In the genomic region with DNA sequence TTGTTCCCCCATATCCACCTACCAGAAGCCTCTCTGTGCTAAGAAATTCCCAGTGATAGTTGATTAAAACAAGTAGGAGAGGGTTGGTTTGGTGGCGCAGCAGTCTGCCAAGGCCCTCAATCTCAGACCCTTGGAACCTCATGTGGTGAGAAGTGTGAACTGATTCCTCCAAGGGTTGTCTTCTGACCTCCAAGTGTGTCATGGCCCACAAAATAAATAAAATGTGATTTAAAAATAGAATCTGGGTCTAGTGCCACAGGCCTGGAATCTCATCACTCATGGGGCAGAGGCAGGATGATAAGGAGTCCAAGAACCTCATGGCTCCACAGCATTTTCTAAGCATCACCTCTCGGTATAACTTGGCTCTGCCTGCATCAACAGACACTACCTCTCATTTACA, we compare ENCODE assay signal across 23 mouse cellular contexts. TPM values are rescaled to one million over a fixed set of nuclear protein-coding genes. Genes with fewer than 3 reads are reported as not detected.
DNase-seq lines count a peak whose midpoint lies in the region; ATAC-seq and TF ChIP-seq lines count a peak whose summit lies in the region.
"Had no signal": no experiment of that assay in that cellular context is flagged by ENCODE, and none has a peak within 500 bp of the region (broad histone marks: within the 10 kb centered on the region; RNA-seq: fewer than 3 reads in every experiment).

No protein-coding gene starts in this region.

- H3K9ac ChIP-seq in heart, embryonic 11.5 days (ENCODE audit: low read depth, low read length): no peak overlapping the region
- no peak overlapping the region for H3K9ac ChIP-seq in heart, embryonic 16.5 days (ENCODE audit: low read length)
- H3K9ac ChIP-seq: embryonic facial prominence, embryonic 12.5 days; embryonic facial prominence, embryonic 15.5 days; forebrain, postnatal 0 days; hindbrain, embryonic 12.5 days; hindbrain, embryonic 15.5 days had no signal

- WGBS in heart, embryonic 11.5 days (ENCODE audit: insufficient replicate concordance): 50% methylated on average over 2 of the region's 2 CpGs
- 55% methylated on average over 2 of the region's 2 CpGs for WGBS in heart, embryonic 10.5 days
- WGBS in heart, embryonic 16.5 days: 44% methylated on average over 2 of the region's 2 CpGs

- H3K4me3 ChIP-seq in heart, embryonic 11.5 days (ENCODE audit: low read depth, low read length): no peak overlapping the region
- no peak overlapping the region for H3K4me3 ChIP-seq in heart, embryonic 10.5 days
- H3K4me3 ChIP-seq in heart, embryonic 16.5 days (ENCODE audit: low read length): no peak overlapping the region
- H3K4me3 ChIP-seq in left cerebral cortex, adult 2 months: no peak overlapping the region
- H3K4me3 ChIP-seq: embryonic facial prominence, embryonic 12.5 days; embryonic facial prominence, embryonic 15.5 days; gastrocnemius, adult 2 months; hindbrain, embryonic 12.5 days; hindbrain, embryonic 15.5 days had no signal

- H3K27me3 ChIP-seq in heart, embryonic 11.5 days (ENCODE audit: control insufficient read depth, insufficient read depth, low read length): no peaks in the 10 kb centered on the region
- H3K27me3 ChIP-seq in heart, embryonic 10.5 days (ENCODE audit: insufficient read depth, poor library complexity, severe bottlenecking): no peaks in the 10 kb centered on the region
- H3K27me3 ChIP-seq in heart, embryonic 16.5 days (ENCODE audit: control insufficient read depth, insufficient read depth, low read length): no peaks in the 10 kb centered on the region
- H3K27me3 ChIP-seq: embryonic facial prominence, embryonic 12.5 days; embryonic facial prominence, embryonic 15.5 days; hindbrain, embryonic 12.5 days; hindbrain, embryonic 15.5 days had no signal

- H3K9me3 ChIP-seq in heart, embryonic 11.5 days (replicated peaks; ENCODE audit: control insufficient read depth, low read length): no peaks in the 10 kb centered on the region
- H3K9me3 ChIP-seq in heart, embryonic 10.5 days: no peaks in the 10 kb centered on the region
- H3K9me3 ChIP-seq in heart, embryonic 16.5 days (replicated peaks; ENCODE audit: control insufficient read depth, low read length): no peaks in the 10 kb centered on the region
- H3K9me3 ChIP-seq: embryonic facial prominence, embryonic 12.5 days; embryonic facial prominence, embryonic 15.5 days; hindbrain, embryonic 12.5 days; hindbrain, embryonic 15.5 days had no signal

- H3K4me2 ChIP-seq in heart, embryonic 11.5 days: no peak overlapping the region
- H3K4me2 ChIP-seq in heart, embryonic 16.5 days (ENCODE audit: low read depth, low read length): no peak overlapping the region
- H3K4me2 ChIP-seq: embryonic facial prominence, embryonic 12.5 days; embryonic facial prominence, embryonic 15.5 days; hindbrain, embryonic 12.5 days; hindbrain, embryonic 15.5 days had no signal

- 0 out of 2 replicates have a peak overlapping the region, but pooled peaks have one; percentile 12 for H3K27ac ChIP-seq in heart, embryonic 11.5 days (ENCODE audit: low read depth, low read length)
- H3K27ac ChIP-seq in heart, embryonic 10.5 days: no peak overlapping the region
- H3K27ac ChIP-seq in heart, embryonic 16.5 days (ENCODE audit: low read length): peak overlapping the region; percentile 67
- H3K27ac ChIP-seq in left cerebral cortex, adult 2 months: no peak overlapping the region
- H3K27ac ChIP-seq: embryonic facial prominence, embryonic 12.5 days; embryonic facial prominence, embryonic 15.5 days; gastrocnemius, adult 2 months; hindbrain, embryonic 12.5 days; hindbrain, embryonic 15.5 days had no signal

- no peak for DNase-seq in heart, embryonic 10.5 days (ENCODE audit: low spot score)
- no peak for DNase-seq in heart, adult 9 months (ENCODE audit: low spot score in 2 of 2)
- DNase-seq in heart, postnatal 4 days: peak; percentile 6
- no peak for DNase-seq in left cerebral cortex, adult 2 months (ENCODE audit: extremely low spot score in 1 of 2, low spot score in 2 of 2)
- DNase-seq: adrenal gland, adult 2 months; adrenal gland, postnatal 14 days; cerebellum, adult 11 months; cerebellum, adult 2 months; cerebellum, adult 9-11 months; cerebellum, postnatal 25 days; forebrain, postnatal 0 days; gastrocnemius, adult 2 months; gastrocnemius, postnatal 14 days; kidney, adult 2 months had no signal

- no peak for TF ChIP-seq CTCF in left cerebral cortex, adult 2 months (IDR thresholded peaks at IDR 0.05)

- H3K36me3 ChIP-seq in heart, embryonic 11.5 days (ENCODE audit: control insufficient read depth, insufficient read depth, low read length): no peaks in the 10 kb centered on the region
- no peaks in the 10 kb centered on the region for H3K36me3 ChIP-seq in heart, embryonic 10.5 days
- H3K36me3 ChIP-seq in heart, embryonic 16.5 days (ENCODE audit: control insufficient read depth, insufficient read depth): no peaks in the 10 kb centered on the region
- H3K36me3 ChIP-seq: embryonic facial prominence, embryonic 12.5 days; embryonic facial prominence, embryonic 15.5 days; hindbrain, embryonic 12.5 days; hindbrain, embryonic 15.5 days had no signal

- no peak for ATAC-seq in heart, embryonic 11.5 days (replicated peaks; ENCODE audit: insufficient number of reproducible peaks, low FRiP score, low TSS enrichment)
- peak; percentile 28; the same call in 1 of the 2 replicates for ATAC-seq in heart, embryonic 16.5 days (replicated peaks; ENCODE audit: extremely low read depth, insufficient read depth, low FRiP score)
- ATAC-seq: CD4-positive, CD25-positive, alpha-beta regulatory T cell, adult 4 months; forebrain, embryonic 14.5 days; forebrain, postnatal 0 days; intestine, postnatal 0 days had no signal

- intact Hi-C loops in left cerebral cortex, adult 2 months (cut with DNase I): no loop called here

- peaks cover 12% of the 10 kb centered on the region for H3K4me1 ChIP-seq in heart, embryonic 11.5 days (ENCODE audit: control insufficient read depth, insufficient read depth, low read length)
- peaks cover 19% of the 10 kb centered on the region for H3K4me1 ChIP-seq in heart, embryonic 10.5 days
- H3K4me1 ChIP-seq in heart, embryonic 16.5 days (ENCODE audit: control insufficient read depth, insufficient read depth, low read length): peaks cover 25% of the 10 kb centered on the region
- H3K4me1 ChIP-seq: embryonic facial prominence, embryonic 12.5 days; embryonic facial prominence, embryonic 15.5 days; hindbrain, embryonic 12.5 days; hindbrain, embryonic 15.5 days had no signal

RNA-seq across cellular contexts. Expression of a gene that starts 16.4 kb away (rescaled TPM):
- polyA plus RNA-seq in heart, embryonic 11.5 days (2014; fragmentation: Nextera tagmentation; extraction: Ambion mirVana): 18.6 and 20.6 TPM in 2 replicates
- polyA plus RNA-seq in heart, embryonic 10.5 days (2016; fragmentation: Nextera tagmentation; extraction: Ambion mirVana): 10.8 and 15.0 TPM in 2 replicates
- 7.4 and 7.9 TPM in 2 replicates for polyA plus RNA-seq in heart, embryonic 16.5 days (2015; fragmentation: Nextera tagmentation; extraction: Ambion mirVana)
- total RNA-seq in heart, postnatal 4 days (2021): 10 to 100 TPM; 54.3 to 56.4 TPM
- total RNA-seq in left cerebral cortex, adult 2 months (2021): 100 to 1,000 TPM in 1 of 2 experiments, 10 to 100 TPM in 1; 88.8 to 107 TPM

Comparison
In these comparisons a context has a peak if more than half of its experiments do, and no peak if none do; other contexts are left out.
1. H3K27ac ChIP-seq: peak in heart, embryonic 11.5 days (single experiment) and heart, embryonic 16.5 days (single experiment); none in heart, embryonic 10.5 days (single experiment) and left cerebral cortex, adult 2 months (single experiment).